Mouse (Mus musculus): ENCODE measurements at regions not wholly inside any gene's neighbourhood (a gene's known extent, or its start where the extent isn't known, plus 50 kb on each side); places are given as distances from the start of the nearest gene placed in this dataset.
A peak's percentile ranks its signal among the peaks of the same experiment; 100 is the strongest.

GRCm38 (mm10) chr11:30372924-30373323 is 98.7 kb downstream of the 4930505A04Rik start:
- no peak for DNase-seq (ENCODE audit: low spot score in 2 of 2)

- no peak for DNase-seq (ENCODE audit: low spot score in 2 of 2)
Measured at GRCm38 (mm10) chr11:30371963-30372362, 99.7 kb downstream of the 4930505A04Rik start.

- no peak for DNase-seq (ENCODE audit: low spot score in 2 of 2)
Measured at GRCm38 (mm10) chr11:30369601-30370240, 101.7 kb upstream of the Sptbn1 start.

DNA sequence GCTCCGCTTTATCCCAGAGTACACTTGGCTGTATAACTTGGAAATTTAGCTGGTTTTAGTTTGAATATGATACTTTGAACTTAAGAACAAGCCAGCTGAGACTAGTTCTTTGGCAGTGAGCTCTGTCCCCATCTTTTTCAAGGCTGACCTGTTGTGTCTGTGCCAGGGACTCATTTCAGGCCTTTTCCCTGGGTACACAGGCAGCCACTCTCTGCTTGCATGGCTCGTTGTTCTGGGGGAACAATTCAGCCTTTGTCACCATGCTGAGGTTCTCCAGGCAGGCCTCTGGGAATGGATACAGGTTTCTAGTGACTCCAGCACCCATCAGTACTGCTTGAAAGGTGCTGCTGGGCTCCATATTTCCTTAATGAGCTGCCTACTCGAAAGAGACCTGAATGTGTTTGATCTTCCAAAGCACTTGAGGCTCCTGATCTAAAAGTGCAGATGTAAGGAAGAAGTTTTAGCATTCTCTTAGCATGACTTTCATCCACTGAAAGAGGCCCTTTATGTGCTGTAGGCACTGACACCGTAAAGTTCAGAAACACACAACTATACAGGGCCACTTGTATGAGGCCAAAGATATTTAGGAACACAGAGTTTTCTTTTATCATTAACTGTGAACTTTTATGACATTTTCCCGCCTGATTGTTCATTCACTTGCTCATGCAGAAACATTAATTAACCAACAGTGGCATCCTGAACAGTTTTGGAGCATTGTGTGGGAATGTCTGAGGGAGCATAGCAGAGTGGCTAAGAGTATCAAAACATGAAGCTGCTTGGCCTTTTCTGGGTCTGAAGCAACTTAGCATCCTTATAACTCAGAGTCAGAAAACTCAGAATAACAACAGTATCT is 99.6 kb upstream of the Sptbn1 start:
- peak; percentile 26 to 53 for DNase-seq (ENCODE audit: low spot score in 2 of 2)

DNA sequence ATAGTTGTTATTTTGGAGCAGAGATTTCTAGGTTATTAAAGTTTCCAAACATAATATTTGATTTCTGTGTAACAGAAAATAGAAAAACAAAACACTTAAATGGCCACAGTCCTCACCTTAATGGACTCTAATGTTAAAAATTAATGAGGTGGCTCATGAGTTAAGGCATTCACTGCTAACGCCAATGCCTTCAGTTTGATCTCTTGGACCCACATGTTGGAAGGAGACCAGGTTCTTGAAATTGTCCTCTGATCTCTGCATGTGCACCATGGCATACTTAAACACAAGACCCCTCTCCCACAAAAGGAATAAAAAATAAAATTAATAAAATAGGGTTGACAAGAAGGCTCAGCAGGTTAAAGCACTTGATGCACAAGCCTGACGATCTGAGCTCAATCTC is 98.5 kb upstream of the Sptbn1 start:
- DNase-seq (ENCODE audit: low spot score in 2 of 2) = no peak

- no peak for DNase-seq (ENCODE audit: low spot score in 2 of 2)
Measured at GRCm38 (mm10) chr11:30364993-30365392, 97.0 kb upstream of the Sptbn1 start.

DNA sequence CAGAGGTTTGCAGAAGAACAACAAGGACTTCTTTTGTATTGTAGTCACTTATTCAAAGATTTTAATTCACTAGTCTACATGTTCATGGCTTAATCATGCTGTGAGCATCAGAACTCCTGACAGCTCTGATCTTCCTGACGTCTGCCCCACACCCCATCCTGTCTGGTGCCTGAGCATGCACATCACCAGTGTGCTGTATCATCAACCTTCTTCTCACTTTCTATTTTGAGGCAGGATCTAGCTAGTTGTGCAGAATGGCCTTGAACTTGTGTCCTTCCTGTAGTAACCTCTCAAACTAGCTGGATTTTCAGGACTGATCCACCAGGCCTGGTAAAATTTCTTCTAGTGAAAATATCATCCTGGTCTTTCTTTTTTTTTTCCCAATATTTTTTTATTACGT is 96.6 kb upstream of the Sptbn1 start:
- DNase-seq (ENCODE audit: low spot score in 2 of 2) = no peak

DNA sequence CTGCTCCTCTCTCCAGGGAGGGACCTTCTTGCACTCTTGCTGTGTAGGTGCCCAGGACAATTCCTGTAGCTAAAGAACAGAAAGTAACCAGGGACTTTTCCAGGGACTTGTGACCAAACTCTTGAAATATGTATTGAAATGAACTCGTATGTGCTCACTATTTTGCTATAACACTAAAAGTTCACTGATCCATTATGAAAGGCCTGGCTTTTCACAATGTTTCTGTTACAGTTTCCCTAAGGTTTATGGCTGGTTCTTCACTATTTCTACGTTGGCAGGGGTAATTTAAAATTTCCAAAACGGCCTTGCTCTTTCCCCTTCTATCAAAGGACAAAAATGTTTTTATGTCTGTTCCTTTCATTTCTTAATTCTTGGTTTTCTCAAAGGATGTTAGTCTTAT is 90.2 kb upstream of the Sptbn1 start:
- no peak for DNase-seq (ENCODE audit: low spot score in 2 of 2)

GRCm38 (mm10) chr11:30355356-30355755 is 87.4 kb upstream of the Sptbn1 start:
- no peak for DNase-seq (ENCODE audit: low spot score in 2 of 2)

- no peak for DNase-seq (ENCODE audit: low spot score in 2 of 2)
Measured at GRCm38 (mm10) chr11:30326371-30326770, 58.4 kb upstream of the Sptbn1 start.
